Mouse (Mus musculus): ENCODE results near the gene C730034F03Rik. TPM values are rescaled to one million over a fixed set of nuclear protein-coding genes. Genes with fewer than 3 reads are reported as not detected.

C730034F03Rik gene
- polyA plus RNA-seq, 1 experiment from 2014 or later: 4.7 TPM

- no peaks in the 10 kb centered on the region for H3K27me3 ChIP-seq (ENCODE audit: low read depth, poor library complexity, severe bottlenecking)
- H3K4me3 ChIP-seq: no peak overlapping the region
- no peaks in the 10 kb centered on the region for H3K9me3 ChIP-seq (replicated peaks)
- H3K36me3 ChIP-seq: no peaks in the 10 kb centered on the region
- no peak for DNase-seq (ENCODE audit: low spot score)
- H3K27ac ChIP-seq (replicated peaks): no peak overlapping the region
- whole genome bisulfite sequencing: 45% methylated on average over 8 of the region's 8 CpGs
- H3K4me1 ChIP-seq: no peaks in the 10 kb centered on the region
Measured at GRCm38 (mm10) chr15:89442486-89443070, 13.2 kb downstream of the C730034F03Rik start.

- peak overlapping the region; percentile 93 for H3K27ac ChIP-seq (replicated peaks)
- DNase-seq (ENCODE audit: low spot score): peak; percentile 57
- H3K36me3 ChIP-seq: peaks cover 20% of the 10 kb centered on the region
- H3K4me1 ChIP-seq: peaks cover 28% of the 10 kb centered on the region
- no peaks in the 10 kb centered on the region for H3K9me3 ChIP-seq (replicated peaks)
- H3K4me3 ChIP-seq: peak overlapping the region; percentile 85
- 5% methylated on average over 24 of the region's 24 CpGs for WGBS
- peaks cover 29% of the 10 kb centered on the region for H3K27me3 ChIP-seq (ENCODE audit: low read depth, poor library complexity, severe bottlenecking)
Measured at GRCm38 (mm10) chr15:89452906-89453864, 23.8 kb downstream of the C730034F03Rik start.

- Histone ChIP-seq H3K27me3 (ENCODE audit: low read depth, poor library complexity, severe bottlenecking) (peaks cover 29% of the 10 kb centered on the region), H3K4me3 (peak within 1 kb of the TSS; percentile 85), H3K4me1 (peaks cover 28% of the 10 kb centered on the region), H3K9me3 (replicated peaks) (no peaks in the 10 kb centered on the region), H3K27ac (replicated peaks) (peak within 1 kb of the TSS; percentile 93), H3K36me3 (peaks cover 28% of the 10 kb centered on the region)
- WGBS: under 1% methylated on average over 53 of the region's 53 CpGs
- DNase-seq (ENCODE audit: low spot score): peak; percentile 62
Measured at GRCm38 (mm10) chr15:89453865-89454478, 24.6 kb downstream of the C730034F03Rik start, which contains the start of gene Mapk8ip2. TSS of gene Mapk8ip2 (plus strand) at chr15:89453913.

GRCm38 (mm10) chr15:89454857-89455256 is 25.5 kb downstream of the C730034F03Rik start:
- WGBS: 21% methylated on average over 5 of the region's 6 CpGs
- H3K27ac ChIP-seq (replicated peaks): peak overlapping the region; percentile 93

GRCm38 (mm10) chr15:89455642-89456041 is 26.3 kb downstream of the C730034F03Rik start:
- WGBS: 77% methylated on average over 6 of the region's 6 CpGs
- peak overlapping the region; percentile 85; the same call in 1 of the 2 replicates for H3K4me3 ChIP-seq
- peaks cover 28% of the 10 kb centered on the region for H3K4me1 ChIP-seq
- H3K36me3 ChIP-seq: peaks cover 43% of the 10 kb centered on the region
- H3K27ac ChIP-seq (replicated peaks): no peak overlapping the region
- H3K27me3 ChIP-seq (ENCODE audit: low read depth, poor library complexity, severe bottlenecking): peaks cover 29% of the 10 kb centered on the region
- H3K9me3 ChIP-seq (replicated peaks): no peaks in the 10 kb centered on the region
- no peak for DNase-seq (ENCODE audit: low spot score)

More at GRCm38 (mm10) chr15:89454857-89455256, 25.5 kb downstream of the C730034F03Rik start:
- H3K4me3 ChIP-seq: peak overlapping the region; percentile 85
- H3K4me1 ChIP-seq: peaks cover 28% of the 10 kb centered on the region
- H3K36me3 ChIP-seq: peaks cover 35% of the 10 kb centered on the region
- no peaks in the 10 kb centered on the region for H3K9me3 ChIP-seq (replicated peaks)
- no peak for DNase-seq (ENCODE audit: low spot score)
- H3K27me3 ChIP-seq (ENCODE audit: low read depth, poor library complexity, severe bottlenecking): peaks cover 29% of the 10 kb centered on the region

- Histone ChIP-seq H3K4me1 (peaks cover 19% of the 10 kb centered on the region), H3K27me3 (ENCODE audit: low read depth, poor library complexity, severe bottlenecking) (peaks cover 3% of the 10 kb centered on the region), H3K4me3 (no peak overlapping the region), H3K9me3 (replicated peaks) (no peaks in the 10 kb centered on the region), H3K27ac (replicated peaks) (no peak overlapping the region), H3K36me3 (peaks cover 69% of the 10 kb centered on the region)
- DNase-seq (ENCODE audit: low spot score): no peak
- WGBS: 95% methylated on average over 15 of the region's 15 CpGs
Measured at GRCm38 (mm10) chr15:89458942-89459341, 29.6 kb downstream of the C730034F03Rik start.

- no peak overlapping the region for H3K27ac ChIP-seq (replicated peaks)
Measured at GRCm38 (mm10) chr15:89459821-89460220, 30.4 kb downstream of the C730034F03Rik start.

GRCm38 (mm10) chr15:89460298-89460697 is 30.9 kb downstream of the C730034F03Rik start:
- Histone ChIP-seq H3K27me3 (ENCODE audit: low read depth, poor library complexity, severe bottlenecking) (no peaks in the 10 kb centered on the region), H3K4me3 (no peak overlapping the region), H3K27ac (replicated peaks) (no peak overlapping the region), H3K9me3 (replicated peaks) (no peaks in the 10 kb centered on the region), H3K4me1 (peaks cover 11% of the 10 kb centered on the region), H3K36me3 (peaks cover 69% of the 10 kb centered on the region)
- WGBS: 77% methylated on average over 10 of the region's 10 CpGs
- DNase-seq (ENCODE audit: low spot score): no peak

More at GRCm38 (mm10) chr15:89459821-89460220, 30.4 kb downstream of the C730034F03Rik start:
- 91% methylated on average over 7 of the region's 7 CpGs for WGBS
- DNase-seq (ENCODE audit: low spot score): no peak
- H3K4me3 ChIP-seq: no peak overlapping the region
- H3K9me3 ChIP-seq (replicated peaks): no peaks in the 10 kb centered on the region
- H3K36me3 ChIP-seq: peaks cover 69% of the 10 kb centered on the region
- peaks cover 12% of the 10 kb centered on the region for H3K4me1 ChIP-seq
- no peaks in the 10 kb centered on the region for H3K27me3 ChIP-seq (ENCODE audit: low read depth, poor library complexity, severe bottlenecking)

GRCm38 (mm10) chr15:89461321-89461720 is 31.9 kb downstream of the C730034F03Rik start:
- Histone ChIP-seq H3K36me3 (peaks cover 68% of the 10 kb centered on the region), H3K4me1 (peaks cover 4% of the 10 kb centered on the region; the same call in 1 of the 2 replicates), H3K27me3 (ENCODE audit: low read depth, poor library complexity, severe bottlenecking) (no peaks in the 10 kb centered on the region), H3K9me3 (replicated peaks) (no peaks in the 10 kb centered on the region), H3K4me3 (no peak overlapping the region), H3K27ac (replicated peaks) (no peak overlapping the region)
- 87% methylated on average over 15 of the region's 15 CpGs for WGBS
- no peak for DNase-seq (ENCODE audit: low spot score)

- Histone ChIP-seq H3K4me3 (no peak overlapping the region), H3K27ac (replicated peaks) (no peak overlapping the region), H3K4me1 (peaks cover 4% of the 10 kb centered on the region; the same call in 1 of the 2 replicates), H3K9me3 (replicated peaks) (no peaks in the 10 kb centered on the region), H3K36me3 (peaks cover 60% of the 10 kb centered on the region), H3K27me3 (ENCODE audit: low read depth, poor library complexity, severe bottlenecking) (no peaks in the 10 kb centered on the region)
- 80% methylated on average over 7 of the region's 7 CpGs for WGBS
- no peak for DNase-seq (ENCODE audit: low spot score)
Measured at GRCm38 (mm10) chr15:89462176-89462575, 32.8 kb downstream of the C730034F03Rik start.

- H3K27me3 ChIP-seq (ENCODE audit: low read depth, poor library complexity, severe bottlenecking): no peaks in the 10 kb centered on the region
- H3K9me3 ChIP-seq (replicated peaks): no peaks in the 10 kb centered on the region
- 69% methylated on average over 5 of the region's 5 CpGs for WGBS
- H3K4me3 ChIP-seq: no peak overlapping the region
- peaks cover 46% of the 10 kb centered on the region for H3K36me3 ChIP-seq
- no peak for DNase-seq (ENCODE audit: low spot score)
- H3K27ac ChIP-seq (replicated peaks): no peak overlapping the region
- H3K4me1 ChIP-seq: peaks cover 4% of the 10 kb centered on the region; the same call in 1 of the 2 replicates
Measured at GRCm38 (mm10) chr15:89463334-89464235, 34.2 kb downstream of the C730034F03Rik start.
